Mouse (Mus musculus) lung, postnatal 25 days (tissue): ENCODE measurements around the gene Oas1f.
"Not testable (repeated sequence)": the region's sequence is repeated elsewhere in the genome, so short reads cannot be mapped to it uniquely, and the experiment has no call there.

ENCODE experiments used
- DNase-seq: peaks from one replicate; pipeline ENCODE4 v3.0.0; 2022; ENCODE audit warnings: low spot score

Gene Oas1f

GRCm38 (mm10) chr5:120871469-120871868, 24.3 kb downstream of the Oas1f start:
- no peak for DNase-seq

- not testable (repeated sequence) for DNase-seq
These were observed 29.7 kb downstream of the Oas1f start for GRCm38 (mm10) chr5:120876839-120877238.

GRCm38 (mm10) chr5:120877407-120877806, 30.2 kb downstream of the Oas1f start:
- DNase-seq, result not testable (repeated sequence)

- not testable (repeated sequence) for DNase-seq
These were observed 31.6 kb downstream of the Oas1f start for GRCm38 (mm10) chr5:120878803-120879202.

GRCm38 (mm10) chr5:120881681-120882080, 34.5 kb downstream of the Oas1f start:
- not testable (repeated sequence) for DNase-seq

- peak; percentile 13 for DNase-seq
These were observed 40.2 kb downstream of the Oas1f start, which contains the start of gene Oas1g for GRCm38 (mm10) chr5:120887413-120887812. Oas1g (minus strand) TSS chr5:120887613.

GRCm38 (mm10) chr5:120887831-120888230, 40.7 kb downstream of the Oas1f start:
- DNase-seq, result no peak

- DNase-seq, result not testable (repeated sequence)
These were observed 41.2 kb downstream of the Oas1f start for GRCm38 (mm10) chr5:120888294-120888815.

- DNase-seq, result no peak
These were observed 42.9 kb downstream of the Oas1f start for GRCm38 (mm10) chr5:120890026-120890425.

- DNase-seq, result no peak
These were observed 43.8 kb downstream of the Oas1f start for GRCm38 (mm10) chr5:120890991-120891390.

GRCm38 (mm10) chr5:120891566-120892242, 44.5 kb downstream of the Oas1f start:
- not testable (repeated sequence) for DNase-seq

GRCm38 (mm10) chr5:120892243-120892660, 45.1 kb downstream of the Oas1f start:
- DNase-seq, result no peak

GRCm38 (mm10) chr5:120893866-120894265, 46.7 kb downstream of the Oas1f start:
- not testable (repeated sequence) for DNase-seq

- not testable (repeated sequence) for DNase-seq
These were observed 47.5 kb downstream of the Oas1f start for GRCm38 (mm10) chr5:120894692-120895091.

GRCm38 (mm10) chr5:120895231-120895900, 48.2 kb downstream of the Oas1f start:
- no peak for DNase-seq

- DNase-seq, result no peak
These were observed 51.1 kb downstream of the Oas1f start for GRCm38 (mm10) chr5:120898307-120898706.

- DNase-seq, result no peak
These were observed 51.6 kb downstream of the Oas1f start for GRCm38 (mm10) chr5:120898726-120899125.

- no peak for DNase-seq
These were observed 53.5 kb downstream of the Oas1f start for GRCm38 (mm10) chr5:120900666-120901065.

- DNase-seq, result no peak
These were observed 54.9 kb downstream of the Oas1f start for GRCm38 (mm10) chr5:120902056-120902455.

- DNase-seq, result not testable (repeated sequence)
These were observed 59.9 kb downstream of the Oas1f start, which contains the start of gene Oas1a for GRCm38 (mm10) chr5:120906791-120907733. Oas1a (minus strand) TSS chr5:120907521.
